Mouse (Mus musculus) kidney, adult 2 months (tissue): ENCODE data around the gene Spry2.

Experiments used
- CTCF ChIP-seq: fragments of 200-500 bp; conservative IDR thresholded peaks from 2 replicates; pipeline ENCODE4 v1.5.1; 2011; ENCODE audit warnings: low read depth, mild to moderate bottlenecking, control low read depth, low read length, moderate library complexity, mixed read lengths; ENCODE audit not compliant: insufficient read depth, insufficient read length
- POLR2A ChIP-seq: fragments of 200-500 bp; IDR thresholded peaks from one replicate; pipeline ENCODE4 v1.6.1; 2011; ENCODE audit warnings: low read depth, low read length, control low read depth

- TF ChIP-seq POLR2A, result no peak
- peak; percentile 61 for TF ChIP-seq CTCF
These were observed 6.2 kb upstream of the Spry2 start for GRCm38 (mm10) chr14:105902807-105903206.
